Mouse (Mus musculus) large intestine, adult 2 months (tissue): ENCODE results near the gene Ikzf2. TPM values are rescaled to one million over a fixed set of nuclear protein-coding genes. Genes with fewer than 3 reads are reported as not detected.

Source experiments
- DNase-seq: peaks from one replicate; pipeline ENCODE4 v3.0.0-alpha.2; 2012; ENCODE audit warnings: low read depth, low spot score
- WGBS: fragments of 180-500 bp; shearing (Covaris S2); methylation state at CpG from one replicate; pipeline ENCODE4 v1.1.7; 2018; 5-methylcytosine and 5-hydroxymethylcytosine counted together
- polyA plus RNA-seq: library from polyadenylated mRNA; depleted of rRNA; stranded (reverse); fragments of >200 nt; gene quantifications from 2 replicates; pipeline ENCODE4 v1.2.3, GENCODE M21; 2012

Ikzf2 gene
- polyA plus RNA-seq, 1 experiment, result 0.36 TPM

DNA sequence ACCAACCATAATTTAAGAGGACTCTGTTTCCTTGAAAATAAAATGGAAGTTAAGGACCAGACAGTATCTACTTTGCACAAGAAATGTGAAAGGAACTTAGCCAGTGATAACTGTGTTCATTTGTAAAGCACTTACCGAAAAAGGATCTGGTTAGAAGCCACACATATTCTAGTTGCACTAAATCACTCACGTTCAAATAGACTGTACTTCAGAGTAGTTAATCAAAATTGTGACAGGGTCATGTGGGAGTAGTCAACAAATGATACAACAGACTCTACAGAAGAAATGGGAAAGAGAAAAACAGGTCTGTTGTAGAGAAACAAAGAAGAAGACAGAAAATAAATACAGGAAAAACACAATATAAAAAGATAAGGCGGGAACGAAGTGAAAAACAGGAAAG lies 158.3 kb downstream of the Ikzf2 start:
- WGBS, result 50% methylated on average over 4 of the region's 4 CpGs
- no peak for DNase-seq

DNA sequence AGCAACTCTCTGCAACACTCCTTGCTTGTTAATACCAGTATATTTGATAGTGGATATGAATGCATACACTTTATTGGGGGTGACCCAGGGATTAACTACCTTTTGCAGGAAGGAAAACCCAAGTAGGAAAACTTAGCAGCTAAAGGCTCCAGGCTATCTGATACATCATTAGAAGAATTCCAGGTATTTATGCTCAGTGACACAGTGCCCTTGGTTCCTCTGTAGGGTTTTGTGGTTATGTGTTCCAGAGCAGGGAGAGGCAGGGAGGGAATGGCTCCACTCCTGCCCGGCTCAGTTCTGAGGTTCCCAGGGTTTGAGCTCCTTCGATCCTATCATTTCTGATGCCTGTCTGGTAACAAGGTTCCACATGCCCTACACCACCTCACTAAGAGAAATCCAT lies 165.4 kb downstream of the Ikzf2 start:
- 91% methylated on average over 2 of the region's 2 CpGs for WGBS
- no peak for DNase-seq

DNA sequence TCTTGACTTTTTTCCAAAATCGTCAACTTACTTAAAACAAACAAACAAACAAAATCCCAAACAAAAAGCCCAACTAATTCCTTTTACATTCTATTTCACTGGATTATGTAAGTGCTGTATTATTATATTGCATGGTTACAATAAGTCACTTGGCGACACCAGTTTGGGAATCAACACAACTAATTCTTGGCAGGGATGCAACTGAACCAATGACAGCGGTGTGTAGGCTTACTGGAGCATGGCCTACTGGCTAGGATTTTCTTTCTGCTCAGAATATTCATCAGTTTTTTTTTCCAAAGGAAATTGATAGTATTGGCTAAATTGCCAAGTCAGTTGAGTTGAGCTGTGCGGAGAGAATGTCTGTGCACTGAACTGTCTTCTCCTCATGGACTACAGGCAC lies 167.7 kb downstream of the Ikzf2 start:
- DNase-seq, result no peak
- 91% methylated on average over 4 of the region's 4 CpGs for WGBS

DNA sequence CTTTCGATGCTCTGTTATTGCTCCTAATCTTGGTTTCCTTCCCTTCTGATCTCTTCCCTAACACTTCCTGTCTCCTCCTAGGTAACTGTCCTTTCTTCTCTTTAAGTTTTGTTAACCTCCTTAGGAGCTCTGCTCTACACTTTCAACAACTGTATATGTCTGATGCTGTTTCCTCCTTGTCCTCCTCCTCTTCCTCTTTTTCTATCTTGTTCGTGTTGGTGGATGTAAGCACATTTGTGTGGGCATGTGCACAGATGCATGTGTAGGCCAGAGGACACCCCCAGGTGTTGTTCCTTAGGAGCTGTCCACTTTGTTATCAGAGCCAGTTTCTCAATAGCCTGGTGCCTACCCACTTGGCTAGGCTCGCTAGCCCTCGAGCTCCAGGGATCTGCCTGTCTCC lies 169.0 kb downstream of the Ikzf2 start:
- WGBS, result 79% methylated on average over 4 of the region's 4 CpGs
- DNase-seq, result no peak

DNA sequence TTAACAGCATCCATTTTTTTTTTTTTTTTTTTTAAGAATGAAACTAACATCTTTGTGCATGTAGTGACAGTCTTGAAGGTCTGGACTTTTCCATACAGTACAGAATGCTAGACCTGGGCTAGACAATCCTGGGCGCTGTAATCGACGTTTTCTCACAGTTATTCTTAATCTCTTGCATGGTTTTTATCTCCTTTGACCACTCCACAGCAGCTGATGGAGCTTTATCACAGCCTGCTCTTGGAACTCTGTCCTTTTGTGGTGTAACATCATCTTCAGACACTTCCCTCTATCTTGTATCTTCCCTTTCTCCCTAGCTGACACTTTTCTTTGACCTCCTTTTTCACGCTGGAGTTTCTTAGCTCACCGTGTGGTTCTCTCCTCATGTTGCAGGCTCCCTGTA lies 170.9 kb downstream of the Ikzf2 start:
- WGBS, result 77% methylated on average over 5 of the region's 5 CpGs
- DNase-seq, result no peak

DNA sequence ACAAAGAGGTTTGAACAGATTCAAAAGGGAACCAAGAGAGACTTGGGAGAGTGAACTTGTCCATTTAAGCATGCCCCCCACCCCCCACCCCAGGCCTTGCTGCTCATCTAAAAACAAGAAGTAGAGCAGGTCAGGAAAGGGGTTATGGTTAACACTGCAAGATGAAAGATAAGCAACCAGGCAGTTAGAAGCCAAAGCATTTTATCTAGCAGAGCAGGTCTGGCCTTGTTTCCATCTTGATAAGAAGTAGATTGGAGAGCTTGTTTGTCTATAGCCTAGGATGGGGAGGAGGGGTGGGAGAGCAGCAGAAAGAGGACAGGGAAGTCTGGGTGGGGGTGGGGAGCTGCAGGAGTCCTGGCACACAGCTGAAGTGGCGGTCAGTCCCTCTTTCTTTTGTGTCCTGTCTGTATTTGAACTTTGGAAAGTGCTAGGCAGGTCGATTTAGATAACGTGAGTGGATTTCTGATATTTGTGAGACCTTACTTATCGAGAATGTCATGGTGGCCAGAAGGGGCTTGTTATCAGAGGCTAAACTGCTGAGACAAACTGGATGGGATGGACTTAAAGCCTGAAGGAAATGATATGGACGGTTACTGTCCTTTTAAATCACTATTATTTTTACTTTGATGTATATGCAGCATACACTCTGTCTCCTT lies 173.3 kb downstream of the Ikzf2 start:
- WGBS, result 29% methylated on average over 5 of the region's 5 CpGs
- no peak for DNase-seq

DNA sequence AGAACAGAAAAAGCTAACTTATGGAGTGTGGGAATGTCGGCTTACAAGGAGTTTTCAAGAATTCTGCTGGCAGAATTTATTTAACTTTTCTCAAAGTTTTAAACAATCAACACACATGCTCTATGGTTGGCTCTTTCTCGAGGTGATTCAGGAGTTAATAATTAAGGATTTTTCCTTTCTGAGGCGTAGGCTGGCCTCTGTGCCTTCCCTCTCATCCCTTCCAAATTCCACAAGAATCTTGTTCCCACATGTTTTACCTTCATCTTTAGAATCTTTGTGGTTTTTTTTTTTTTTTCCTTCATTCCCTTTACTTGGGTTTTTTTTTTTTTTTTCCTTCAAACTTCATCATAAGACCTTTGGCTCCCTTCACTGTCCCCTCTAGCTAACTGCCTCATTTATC lies 178.8 kb downstream of the Ikzf2 start:
- DNase-seq, result no peak
- 49% methylated on average over 3 of the region's 3 CpGs for WGBS

DNA sequence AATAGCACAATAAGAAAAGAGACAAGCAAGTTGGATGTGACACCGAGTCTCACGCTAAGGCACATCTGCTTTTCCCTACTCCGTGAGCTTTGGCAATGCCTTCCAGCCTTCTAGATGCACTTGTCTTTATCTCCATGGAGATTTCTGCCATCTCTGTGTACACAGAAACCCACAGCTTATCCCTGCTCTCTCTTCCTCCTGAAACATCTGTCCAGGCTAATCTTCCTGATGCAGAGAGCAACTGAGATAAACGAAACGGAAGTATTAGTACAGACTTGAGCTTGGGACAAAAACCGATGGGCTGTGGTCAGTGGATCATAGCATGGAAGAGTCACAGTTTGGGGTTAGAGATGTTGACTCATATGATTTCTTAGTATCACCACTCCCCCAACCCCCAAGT lies 179.5 kb downstream of the Ikzf2 start:
- no peak for DNase-seq
- 89% methylated on average over 6 of the region's 6 CpGs for WGBS

DNA sequence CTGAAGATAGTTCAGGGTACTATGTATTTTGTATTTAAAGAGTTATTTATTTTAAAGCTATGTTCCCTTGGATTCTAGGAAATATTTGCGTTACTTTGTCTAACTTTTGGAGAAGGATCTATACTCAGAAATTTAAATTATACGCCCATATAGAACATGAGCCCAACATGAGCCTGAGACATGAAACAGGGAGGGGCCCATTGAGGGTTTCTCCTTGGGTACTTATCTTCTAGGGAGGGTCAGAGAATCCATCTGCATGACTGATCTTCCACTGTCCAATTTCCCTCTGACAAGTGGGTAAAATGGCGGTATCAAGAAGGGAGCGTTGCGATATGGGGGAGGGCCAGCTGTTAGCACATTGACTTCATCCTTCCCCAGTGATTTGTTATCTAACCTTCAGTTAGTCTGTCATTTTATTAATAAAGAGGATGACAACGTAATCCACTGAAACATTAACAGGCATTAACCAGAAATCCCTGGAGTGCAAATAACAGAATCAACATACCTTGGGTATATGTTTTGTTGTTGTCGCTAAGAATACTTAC lies 180.4 kb downstream of the Ikzf2 start:
- DNase-seq, result no peak
- WGBS, result 96% methylated on average over 7 of the region's 7 CpGs

DNA sequence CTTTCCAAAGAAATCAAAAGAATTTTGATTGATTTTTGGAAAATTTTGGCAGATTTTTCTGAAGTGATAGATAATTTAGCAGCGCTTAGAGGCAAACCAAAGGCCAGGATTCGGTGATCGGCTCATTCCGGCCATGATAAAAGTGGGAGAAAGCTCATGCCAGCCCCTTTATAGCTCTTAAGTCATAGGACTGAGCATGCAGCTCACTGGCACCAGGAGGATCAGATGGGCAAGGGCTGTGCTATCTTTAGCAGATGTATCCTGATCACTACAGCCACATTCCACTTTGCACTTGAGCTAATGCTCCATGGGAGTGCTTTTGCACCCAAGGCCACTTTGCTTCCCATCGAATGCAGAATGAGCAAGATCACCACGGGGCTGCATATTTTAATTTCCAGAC lies 181.0 kb downstream of the Ikzf2 start:
- WGBS, result 95% methylated on average over 6 of the region's 6 CpGs
- no peak for DNase-seq

DNA sequence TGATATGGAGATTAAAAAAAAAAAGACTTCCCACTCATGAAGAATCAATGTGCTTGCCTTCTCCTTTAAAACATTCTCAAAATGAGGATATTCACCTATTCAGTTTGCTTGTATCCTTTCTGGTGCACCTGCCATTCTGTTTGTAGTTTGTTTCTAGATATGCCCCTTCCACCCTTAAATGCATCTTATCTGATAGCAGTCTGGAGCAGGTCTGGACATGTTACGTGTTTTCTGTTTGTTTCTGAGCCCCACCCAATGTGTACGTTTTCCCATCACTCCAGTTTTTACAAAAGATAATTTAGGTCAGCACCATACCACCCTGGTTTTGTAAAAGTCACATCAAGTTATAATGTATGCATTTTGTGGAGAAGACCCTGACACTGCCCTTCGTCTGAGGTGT lies 186.7 kb downstream of the Ikzf2 start:
- no peak for DNase-seq
- 70% methylated on average over 3 of the region's 3 CpGs for WGBS

DNA sequence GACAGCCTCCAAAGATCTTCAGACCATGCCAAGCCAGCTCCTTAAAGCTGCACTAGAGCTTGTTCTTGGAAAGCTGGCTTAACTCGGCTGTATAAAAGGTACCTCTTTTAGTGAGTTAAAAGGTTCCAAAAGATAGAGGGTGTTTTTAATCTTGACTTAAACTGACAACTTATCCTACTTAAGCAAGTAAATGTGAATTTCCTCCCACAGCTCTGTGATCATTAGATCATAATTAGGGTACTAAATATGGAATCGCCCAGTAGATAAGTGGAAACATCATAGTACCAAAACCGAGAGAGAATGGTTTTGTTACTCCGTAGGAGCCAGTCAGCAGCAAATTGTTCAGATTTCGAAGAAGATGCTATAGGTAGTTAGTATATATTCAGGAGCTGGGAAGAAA lies 187.4 kb downstream of the Ikzf2 start:
- 90% methylated on average over 5 of the region's 5 CpGs for WGBS
- DNase-seq, result no peak

DNA sequence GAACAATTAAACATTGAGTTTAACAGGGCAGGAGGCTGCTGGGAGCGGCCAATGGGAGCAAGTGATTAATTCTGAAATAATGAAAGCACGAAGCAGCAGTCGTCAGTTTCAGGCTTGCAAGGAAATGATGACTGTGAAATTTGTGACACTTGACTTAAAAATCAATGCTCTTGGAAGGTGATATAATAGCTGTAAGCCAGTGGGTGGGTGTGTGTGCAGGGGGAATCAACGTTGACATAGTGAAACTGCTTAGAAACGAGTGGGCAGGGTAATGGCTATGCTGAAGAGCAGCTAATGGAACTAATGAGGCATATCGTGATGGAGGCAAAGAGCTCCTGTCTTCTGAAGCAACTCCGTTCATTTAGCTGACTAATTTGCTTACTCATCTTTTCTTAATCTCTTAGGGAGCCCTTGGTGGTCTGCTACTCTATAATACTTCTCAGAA lies 188.2 kb downstream of the Ikzf2 start:
- WGBS, result 60% methylated on average over 7 of the region's 7 CpGs
- no peak for DNase-seq

DNA sequence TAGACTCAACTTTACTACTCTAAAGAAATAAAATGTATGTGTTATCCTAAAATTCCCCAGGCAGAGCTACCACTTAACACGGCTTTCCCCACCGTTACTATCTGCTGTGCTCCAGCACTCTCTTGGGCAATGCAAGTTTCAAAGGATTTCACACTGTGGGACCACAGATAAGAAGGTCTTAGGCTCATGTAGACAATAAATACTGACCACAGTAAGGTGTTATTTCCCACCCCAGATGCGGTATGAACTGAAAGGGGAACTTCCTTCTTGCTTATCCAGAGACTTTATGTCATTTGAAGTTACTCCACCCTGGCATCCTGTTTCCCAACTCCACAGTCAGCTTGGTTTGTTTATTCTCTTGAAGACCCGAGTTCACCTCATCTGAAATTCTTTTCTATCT lies 191.0 kb downstream of the Ikzf2 start:
- 56% methylated on average over 4 of the region's 4 CpGs for WGBS
- no peak for DNase-seq

DNA sequence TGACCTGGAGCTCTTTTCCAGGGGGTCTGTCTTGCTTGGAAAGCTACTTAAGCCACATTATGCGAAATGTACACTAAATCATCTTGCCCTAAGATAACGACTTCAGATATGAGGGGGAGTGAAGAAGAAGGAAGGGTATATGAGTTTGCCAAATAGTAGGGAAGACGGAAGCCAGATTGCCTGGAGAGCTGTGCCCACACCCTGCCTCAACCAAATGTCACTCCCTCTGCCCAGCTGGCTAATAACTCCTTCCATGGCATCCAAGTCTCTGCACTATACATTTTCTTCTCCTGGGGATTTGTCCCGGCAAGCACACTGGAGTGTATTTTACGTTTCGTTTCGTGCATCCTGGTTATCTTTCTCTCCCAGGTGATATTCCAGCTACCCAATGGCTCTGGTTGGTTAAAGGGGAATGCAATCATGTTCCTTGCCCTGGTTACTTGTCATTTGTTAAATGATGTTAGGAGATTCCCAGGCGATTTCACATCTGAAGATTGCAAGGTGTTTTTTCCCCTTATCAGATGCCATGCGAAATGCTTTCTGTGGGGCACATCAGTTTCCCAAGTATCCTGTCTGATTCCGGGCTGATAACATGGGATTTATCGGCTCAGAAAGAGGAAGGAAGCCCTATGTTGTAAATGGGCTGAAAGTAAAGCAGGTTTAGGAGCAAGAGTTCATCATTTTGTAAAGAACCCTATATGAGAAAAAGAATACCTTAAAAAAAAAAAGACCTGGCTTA lies 193.6 kb downstream of the Ikzf2 start:
- WGBS, result 78% methylated on average over 11 of the region's 11 CpGs
- DNase-seq, result no peak

DNA sequence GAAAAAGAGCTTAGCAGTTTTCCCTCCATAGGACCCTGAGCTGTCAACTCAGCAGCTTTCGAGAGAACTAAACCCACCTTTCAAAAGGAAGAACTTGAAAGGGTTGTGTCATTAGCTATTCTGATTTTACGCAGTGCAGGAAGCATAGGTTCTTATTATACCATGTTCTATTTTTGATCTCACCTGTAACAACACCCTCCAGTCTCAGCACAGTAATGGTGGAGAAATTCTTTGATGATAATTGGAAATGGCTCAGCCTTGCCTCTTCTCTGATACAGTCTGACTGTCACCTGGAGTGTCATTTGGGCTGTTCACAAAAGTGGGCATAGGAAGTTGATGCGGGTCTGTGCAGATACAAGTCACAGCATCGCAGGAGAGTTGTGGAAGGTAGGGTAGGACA lies 195.0 kb downstream of the Ikzf2 start:
- no peak for DNase-seq
- 93% methylated on average over 4 of the region's 4 CpGs for WGBS

DNA sequence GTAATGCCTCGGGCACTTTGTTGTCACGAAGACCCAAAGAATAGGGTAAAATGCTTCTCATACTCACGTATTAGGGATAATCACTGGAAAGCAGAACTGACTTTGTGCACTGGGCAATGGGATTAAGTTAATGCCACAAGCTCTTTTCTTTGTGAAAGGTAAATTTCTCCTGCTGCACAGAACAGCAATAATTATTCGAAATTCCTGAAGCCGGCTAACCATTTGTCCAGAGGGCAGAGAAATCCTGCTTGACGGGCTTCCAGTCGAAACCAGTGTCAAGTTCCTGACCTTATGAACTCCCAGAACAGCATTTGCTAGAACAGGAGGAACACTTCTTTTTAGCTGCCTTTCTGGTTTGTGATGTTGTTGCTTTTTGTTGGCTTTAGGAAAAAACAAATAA lies 198.0 kb downstream of the Ikzf2 start:
- 60% methylated on average over 7 of the region's 7 CpGs for WGBS

DNA sequence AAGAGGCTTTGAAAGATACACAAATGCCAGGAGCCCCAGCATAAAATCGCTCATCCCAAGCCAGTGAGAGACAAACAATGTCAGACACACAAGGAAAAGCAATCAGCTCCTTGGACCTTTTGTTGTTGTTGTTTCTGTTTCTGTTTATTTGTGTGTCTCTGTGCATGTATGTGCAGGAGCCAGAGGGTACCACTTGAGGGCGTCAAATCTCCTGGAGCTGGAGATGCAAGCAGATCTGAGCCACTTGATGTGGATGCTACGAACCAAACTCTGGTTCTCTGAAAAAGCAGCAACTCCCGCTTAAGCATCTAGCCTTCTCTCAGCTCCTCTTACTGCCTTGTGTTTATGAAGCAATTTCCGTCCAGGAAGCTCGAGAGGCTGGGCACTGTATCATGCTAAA lies 198.4 kb downstream of the Ikzf2 start:
- no peak for DNase-seq
- 67% methylated on average over 6 of the region's 6 CpGs for WGBS

More for the DNA sequence above, 198.0 kb downstream of the Ikzf2 start:
- DNase-seq, result no peak
